8 mouse cellular contexts compared by ENCODE assay signal in the genomic region with DNA sequence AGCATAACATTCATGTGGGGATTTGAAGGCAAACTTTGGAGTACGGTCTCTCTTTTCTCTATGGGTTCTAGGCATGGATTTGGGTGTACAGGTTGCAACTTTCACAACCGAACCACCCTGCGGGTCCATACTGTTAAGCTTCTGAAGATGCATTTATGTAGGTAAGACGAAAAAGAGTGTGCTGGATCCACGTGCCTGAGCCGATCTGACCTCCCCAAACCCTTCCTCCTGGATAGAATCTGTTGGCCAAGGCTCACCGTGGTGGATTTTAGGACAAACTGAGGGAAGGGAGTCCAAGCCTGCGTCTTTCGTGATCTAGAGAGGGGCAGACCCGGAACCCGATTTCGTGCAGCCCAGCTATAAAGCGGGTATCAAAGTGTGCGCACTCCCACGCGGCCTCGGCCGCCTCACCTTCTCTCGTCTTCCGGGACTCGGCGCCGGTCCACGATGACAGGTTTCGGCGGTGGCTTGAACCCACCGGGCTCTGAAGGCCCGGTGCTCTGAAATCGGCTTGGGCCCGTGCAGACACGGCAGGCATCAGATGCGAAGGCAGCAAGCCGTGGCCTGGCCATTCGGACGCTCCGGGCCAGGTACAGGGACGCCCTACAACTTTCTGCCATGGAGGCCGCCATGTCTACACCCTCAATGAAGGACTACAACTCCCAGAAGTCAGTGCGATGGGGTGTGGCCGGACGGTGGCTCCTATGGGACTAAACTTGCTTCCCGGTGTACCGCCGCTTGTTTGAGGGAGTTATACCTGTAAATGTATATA. TPM values are rescaled to one million over a fixed set of nuclear protein-coding genes. Genes with fewer than 3 reads are reported as not detected.
A peak's percentile ranks its signal among the peaks of the same experiment; 100 is the strongest.
DNase-seq lines count a peak whose midpoint lies in the region; ATAC-seq and TF ChIP-seq lines count a peak whose summit lies in the region.

A gene (minus strand): TSS at position 663 of the 772 bp plus-strand sequence.

- in situ Hi-C loops in ES-E14 (cut with MboI; ENCODE audit: low sequenced_read_pairs in 2 of 2, unreplicated experiment in 2 of 2), result no loop called here

- peak within 1 kb of the TSS; percentile 93 for H3K9ac ChIP-seq in ES-E14 (ENCODE audit: insufficient read depth, low read depth, low read length, poor library complexity, severe bottlenecking)
- H3K9ac ChIP-seq in forebrain, embryonic 16.5 days (replicated peaks; ENCODE audit: low read depth, low read length), result peak within 1 kb of the TSS; percentile 70
- peak within 1 kb of the TSS; percentile 78 for H3K9ac ChIP-seq in lung, embryonic 14.5 days

- intact Hi-C loops in heart, postnatal 36 days (cut with DNase I), result no loop called here

- peak; percentile 99 for ATAC-seq in forebrain, embryonic 16.5 days
- ATAC-seq in lung, embryonic 14.5 days (ENCODE audit: insufficient read depth), result peak; percentile 99

- peak within 1 kb of the TSS; percentile 85 to 99 for H3K4me3 ChIP-seq in ES-E14 (ENCODE audit: insufficient read depth in 1 of 2, low read depth in 1 of 2, low read length in 2 of 2, poor library complexity in 1 of 2, severe bottlenecking in 1 of 2)
- H3K4me3 ChIP-seq in forebrain, embryonic 16.5 days (replicated peaks; ENCODE audit: low read length), result peak within 1 kb of the TSS; percentile 82
- H3K4me3 ChIP-seq in layer of hippocampus, adult 2 months, result peak within 1 kb of the TSS; percentile 61
- peak within 1 kb of the TSS; percentile 84 for H3K4me3 ChIP-seq in lung, embryonic 14.5 days (ENCODE audit: low read depth, low read length)
- peak within 1 kb of the TSS; percentile 88 for H3K4me3 ChIP-seq in olfactory bulb, adult 2 months (ENCODE audit: insufficient read depth, low read depth, low read length)
- peak within 1 kb of the TSS; percentile 91 for H3K4me3 ChIP-seq in thymus, adult 2 months (ENCODE audit: control insufficient read depth, insufficient read depth, low read length)

- TF ChIP-seq POLR2A in olfactory bulb, adult 2 months (IDR thresholded peaks at IDR 0.05; ENCODE audit: insufficient read depth, low read depth, low read length), result 0 out of 2 replicates have a peak, but pooled peaks have one; percentile 16
- TF ChIP-seq POLR2A in thymus, adult 2 months (IDR thresholded peaks at IDR 0.05; ENCODE audit: control insufficient read depth, extremely low read depth, insufficient read depth, low read length, poor library complexity), result no peak

- TF ChIP-seq CTCF in layer of hippocampus, adult 2 months (conservative IDR thresholded peaks at IDR 0.05), result no peak
- TF ChIP-seq CTCF in lung, embryonic 14.5 days (IDR thresholded peaks at IDR 0.05; ENCODE audit: low read depth), result no peak
- TF ChIP-seq CTCF in olfactory bulb, adult 2 months (IDR thresholded peaks at IDR 0.05; ENCODE audit: insufficient read depth, low read depth, low read length), result no peak
- no peak for TF ChIP-seq CTCF in thymus, adult 2 months (IDR thresholded peaks at IDR 0.05; ENCODE audit: borderline replicate concordance, control insufficient read depth, extremely low read depth, insufficient read depth, low read length, poor library complexity)

- H3K27me3 ChIP-seq in forebrain, embryonic 16.5 days (replicated peaks; ENCODE audit: control insufficient read depth, insufficient read depth, low read length), result no peaks in the 10 kb centered on the region
- H3K27me3 ChIP-seq in lung, embryonic 14.5 days (ENCODE audit: insufficient read depth, low read length), result no peaks in the 10 kb centered on the region
- H3K27me3 ChIP-seq in thymus, adult 2 months (ENCODE audit: control insufficient read depth, insufficient read depth, low read length), result no peaks in the 10 kb centered on the region

- H3K4me2 ChIP-seq in forebrain, embryonic 16.5 days (ENCODE audit: low read length), result peak within 1 kb of the TSS; percentile 77
- peak within 1 kb of the TSS; percentile 75 for H3K4me2 ChIP-seq in lung, embryonic 14.5 days

- H3K4me1 ChIP-seq in ES-E14 (ENCODE audit: control insufficient read depth in 2 of 2, insufficient read depth in 2 of 2, low read length in 2 of 2, poor library complexity in 1 of 2), result no peaks in the 10 kb centered on the region
- H3K4me1 ChIP-seq in forebrain, embryonic 16.5 days (replicated peaks; ENCODE audit: control insufficient read depth, insufficient read depth, low read length), result peaks cover 7% of the 10 kb centered on the region
- no peaks in the 10 kb centered on the region for H3K4me1 ChIP-seq in lung, embryonic 14.5 days (ENCODE audit: insufficient read depth)
- peaks cover 4% of the 10 kb centered on the region; the same call in 1 of the 2 replicates for H3K4me1 ChIP-seq in olfactory bulb, adult 2 months (ENCODE audit: control insufficient read depth, insufficient read depth, low read length)
- H3K4me1 ChIP-seq in thymus, adult 2 months (replicated peaks; ENCODE audit: control insufficient read depth, insufficient read depth, low read length), result peaks cover 3% of the 10 kb centered on the region

- H3K27ac ChIP-seq in ES-E14 (ENCODE audit: insufficient read depth, low read depth, low read length, poor library complexity, severe bottlenecking), result no peak within 1 kb of the TSS
- H3K27ac ChIP-seq in forebrain, embryonic 16.5 days (ENCODE audit: low read length), result no peak within 1 kb of the TSS
- peak within 1 kb of the TSS; percentile 90 for H3K27ac ChIP-seq in layer of hippocampus, adult 2 months
- no peak within 1 kb of the TSS for H3K27ac ChIP-seq in lung, embryonic 14.5 days (ENCODE audit: low read depth)
- no peak within 1 kb of the TSS for H3K27ac ChIP-seq in olfactory bulb, adult 2 months (ENCODE audit: insufficient read depth, low read depth, low read length)
- H3K27ac ChIP-seq in thymus, adult 2 months (ENCODE audit: control insufficient read depth, insufficient read depth, low read length), result no peak within 1 kb of the TSS

- DNase-seq in ES-E14 (ENCODE audit: low read depth, low spot score), result peak; percentile 87
- DNase-seq in cerebellum, adult 11-12 months, result peak; percentile 91
- DNase-seq in heart, postnatal 36 days, result peak; percentile 92 to 94
- peak; percentile 93 to 96 for DNase-seq in layer of hippocampus, adult 2 months (ENCODE audit: low spot score in 2 of 2)
- peak; percentile 96 for DNase-seq in lung, embryonic 14.5 days
- DNase-seq in thymus, adult 2 months, result peak; percentile 95

- WGBS in forebrain, embryonic 16.5 days, result under 1% methylated on average over 44 of the region's 44 CpGs
- under 1% methylated on average over 44 of the region's 44 CpGs for WGBS in lung, embryonic 14.5 days
- under 1% methylated on average over 44 of the region's 44 CpGs for WGBS in olfactory bulb, adult 2 months
- under 1% methylated on average over 44 of the region's 44 CpGs for WGBS in thymus, adult 2 months

- H3K9me3 ChIP-seq in ES-E14 (ENCODE audit: control insufficient read depth, insufficient read depth, low read depth, low read length), result no peaks in the 10 kb centered on the region
- no peaks in the 10 kb centered on the region for H3K9me3 ChIP-seq in forebrain, embryonic 16.5 days (ENCODE audit: control insufficient read depth, low read length)
- H3K9me3 ChIP-seq in lung, embryonic 14.5 days (ENCODE audit: low read depth, low read length), result no peaks in the 10 kb centered on the region

- peaks cover 6% of the 10 kb centered on the region for H3K36me3 ChIP-seq in ES-E14 (ENCODE audit: control insufficient read depth, insufficient read depth, low read length, poor library complexity, severe bottlenecking)
- H3K36me3 ChIP-seq in forebrain, embryonic 16.5 days (ENCODE audit: control insufficient read depth, insufficient read depth), result peaks cover 18% of the 10 kb centered on the region
- H3K36me3 ChIP-seq in lung, embryonic 14.5 days (ENCODE audit: insufficient read depth), result peaks cover 33% of the 10 kb centered on the region
- peaks cover 22% of the 10 kb centered on the region for H3K36me3 ChIP-seq in thymus, adult 2 months (ENCODE audit: control insufficient read depth, insufficient read depth, low read length)

TF ChIP-seq in ES-E14, 5 proteins besides CTCF, POLR2A, EP300 and RAD21:
- TF ChIP-seq CHD2 (IDR thresholded peaks at IDR 0.05; ENCODE audit: low read depth, low read length) (no peak), MAFK (IDR thresholded peaks at IDR 0.05; ENCODE audit: insufficient read depth, low read depth, low read length) (no peak), ZC3H11A (IDR thresholded peaks at IDR 0.05; ENCODE audit: borderline replicate concordance, low read depth, low read length) (no peak), HCFC1 (IDR thresholded peaks at IDR 0.05; ENCODE audit: borderline replicate concordance, insufficient read depth, low read length) (peak; percentile 97), ZNF384 (IDR thresholded peaks at IDR 0.05; ENCODE audit: low read depth, low read length) (no peak)

RNA-seq across cellular contexts. Expression of the gene that starts here (rescaled TPM):
- total RNA-seq in ES-E14 (2012; rRNA removed), result 28.2 and 30.4 TPM in 2 replicates
- 40.0 and 42.3 TPM in 2 replicates for polyA plus RNA-seq in forebrain, embryonic 16.5 days (2015; fragmentation: Nextera tagmentation; extraction: Ambion mirVana)
- total RNA-seq in heart, postnatal 36 days (2021), result 10 to 100 TPM; 32.1 to 39.4 TPM
- total RNA-seq in layer of hippocampus, adult 2 months (2021), result 10 to 100 TPM; 33.2 to 35.3 TPM
- polyA plus RNA-seq in lung, embryonic 14.5 days (2014; fragmentation: Nextera tagmentation; extraction: Ambion mirVana), result 40.8 and 48.1 TPM in 2 replicates
- polyA plus RNA-seq in olfactory bulb, adult 2 months (2012; ENCODE audit: insufficient read depth, insufficient read length, low replicate concordance, missing spikeins), result not detected in 2 replicates
- polyA plus RNA-seq in thymus, adult 2 months (2012; rRNA removed), result 5.6 and 5.9 TPM in 2 replicates
